Mouse (Mus musculus) kidney, adult 2 months (tissue): ENCODE results near the gene Lrrn2. TPM values are rescaled to one million over a fixed set of nuclear protein-coding genes. Genes with fewer than 3 reads are reported as not detected.

Experiments used
- DNase-seq: peaks from one replicate; pipeline ENCODE4 v3.0.0; 2021
- H3K27ac ChIP-seq: fragments of 200-500 bp; 2 replicates; pipeline ENCODE4 v1.5.1; 2012; ENCODE audit warnings: low read depth, low read length, control low read depth, inconsistent platforms; ENCODE audit not compliant: insufficient read depth
- H3K27me3 ChIP-seq: fragments of 200-500 bp; replicated peaks from 2 replicates; pipeline ENCODE4 v1.6.1; 2012; ENCODE audit warnings: mild to moderate bottlenecking, moderate library complexity, low read length, inconsistent platforms; ENCODE audit not compliant: control insufficient read depth, insufficient read depth
- H3K36me3 ChIP-seq: fragments of 200-500 bp; 2 replicates; pipeline ENCODE4 v1.6.1; 2012; ENCODE audit warnings: mild to moderate bottlenecking, moderate library complexity, low read length, inconsistent platforms; ENCODE audit not compliant: control insufficient read depth, insufficient read depth
- H3K4me1 ChIP-seq: fragments of 200-500 bp; 2 replicates; pipeline ENCODE4 v1.6.1; 2011; ENCODE audit warnings: low read length; ENCODE audit not compliant: control insufficient read depth, insufficient read depth
- H3K4me3 ChIP-seq: fragments of 200-500 bp; 2 replicates; pipeline ENCODE4 v1.5.1; 2011; ENCODE audit warnings: mild to moderate bottlenecking, low read depth, low read length, control low read depth; ENCODE audit not compliant: insufficient read depth
- CTCF ChIP-seq: fragments of 200-500 bp; conservative IDR thresholded peaks from 2 replicates; pipeline ENCODE4 v1.5.1; 2011; ENCODE audit warnings: low read depth, mild to moderate bottlenecking, control low read depth, low read length, moderate library complexity, mixed read lengths; ENCODE audit not compliant: insufficient read depth, insufficient read length
- POLR2A ChIP-seq: fragments of 200-500 bp; IDR thresholded peaks from one replicate; pipeline ENCODE4 v1.6.1; 2011; ENCODE audit warnings: low read depth, low read length, control low read depth
- WGBS: fragments of 180-500 bp; shearing (Covaris S2); methylation state at CpG from one replicate; pipeline ENCODE4 v1.1.7; 2018; 5-methylcytosine and 5-hydroxymethylcytosine counted together
- polyA plus RNA-seq: library from polyadenylated mRNA; depleted of rRNA; stranded (reverse); fragments of >200 nt; gene quantifications from 2 replicates; pipeline ENCODE4 v1.2.3, GENCODE M21; 2012

Lrrn2 gene
- polyA plus RNA-seq, 1 experiment = 0.36 TPM

DNA sequence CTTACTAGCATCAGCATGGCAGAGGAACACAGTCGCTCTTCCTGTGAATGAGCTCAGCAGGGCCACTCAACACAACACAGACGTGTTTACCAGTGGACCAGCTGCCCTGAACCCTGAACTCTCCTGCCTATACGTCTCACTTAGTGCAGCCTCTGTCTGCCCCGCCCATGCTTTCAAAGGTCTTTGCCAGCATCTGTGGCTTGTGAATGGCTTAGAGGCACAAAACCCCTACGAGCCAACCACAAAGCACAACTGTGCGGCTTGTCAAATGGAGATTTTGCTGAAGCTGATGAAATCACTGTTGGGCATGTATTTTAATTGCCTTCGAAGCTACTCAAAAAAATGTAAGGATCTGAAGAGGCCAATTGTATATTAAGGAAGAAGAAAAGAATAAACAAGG, 67.7 kb downstream of the Lrrn2 start:
- 74% methylated on average over 7 of the region's 7 CpGs for WGBS
- DNase-seq = no peak
- Histone ChIP-seq H3K27ac (no peak overlapping the region), H3K36me3 (no peaks in the 10 kb centered on the region), H3K27me3 (no peaks in the 10 kb centered on the region), H3K4me3 (no peak overlapping the region), H3K4me1 (no peaks in the 10 kb centered on the region)
- TF ChIP-seq POLR2A (no peak), CTCF (no peak)

DNA sequence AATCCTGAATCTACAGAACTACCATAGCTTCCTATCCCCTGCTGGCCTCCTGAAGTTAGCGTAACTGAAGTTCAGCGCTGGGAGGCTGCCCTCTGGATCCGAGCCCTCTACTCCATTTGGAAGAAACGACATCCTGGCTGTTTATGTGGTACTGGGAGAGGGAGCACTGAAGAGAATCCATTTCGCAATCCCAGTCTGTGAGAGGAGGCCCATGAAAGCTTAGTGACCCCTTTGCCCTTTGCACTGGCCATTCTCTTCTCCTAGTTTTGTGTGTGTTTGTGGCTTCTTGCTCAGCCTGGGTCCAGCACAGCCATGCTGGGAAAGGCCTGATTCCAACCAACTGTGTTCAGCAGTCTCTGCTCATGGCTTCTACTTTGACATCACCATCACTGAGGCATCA, 76.7 kb downstream of the Lrrn2 start:
- no peak for DNase-seq
- 84% methylated on average over 5 of the region's 5 CpGs for WGBS

DNA sequence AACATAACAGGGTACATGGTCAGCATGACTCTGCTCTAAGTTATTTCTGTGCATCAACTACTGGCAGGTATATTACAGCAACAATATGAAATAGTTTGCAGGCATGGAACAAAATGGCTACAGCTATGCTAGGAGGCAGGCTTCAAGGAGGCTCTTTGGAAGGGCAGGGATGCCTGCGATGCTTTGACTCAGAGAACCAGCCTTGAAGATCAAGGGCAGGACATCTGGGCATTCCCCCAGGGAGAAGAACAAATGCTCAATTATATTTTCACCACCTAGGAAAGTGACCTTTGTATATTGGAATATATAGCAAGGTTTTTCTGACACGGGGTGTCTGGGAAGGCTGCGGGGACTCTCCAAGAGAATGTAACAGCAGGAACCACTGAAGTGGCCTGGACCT, 81.7 kb downstream of the Lrrn2 start:
- Histone ChIP-seq H3K36me3 (no peaks in the 10 kb centered on the region), H3K4me1 (no peaks in the 10 kb centered on the region), H3K27ac (no peak overlapping the region), H3K4me3 (no peak overlapping the region), H3K27me3 (no peaks in the 10 kb centered on the region)
- 91% methylated on average over 3 of the region's 3 CpGs for WGBS
- no peak for DNase-seq
- TF ChIP-seq CTCF (no peak), POLR2A (no peak)

More for the DNA sequence above, 76.7 kb downstream of the Lrrn2 start:
- H3K27ac ChIP-seq = no peak overlapping the region
- no peaks in the 10 kb centered on the region for H3K27me3 ChIP-seq
- TF ChIP-seq POLR2A = no peak
- TF ChIP-seq CTCF = no peak
- no peak overlapping the region for H3K4me3 ChIP-seq
- no peaks in the 10 kb centered on the region for H3K36me3 ChIP-seq
- no peaks in the 10 kb centered on the region for H3K4me1 ChIP-seq

DNA sequence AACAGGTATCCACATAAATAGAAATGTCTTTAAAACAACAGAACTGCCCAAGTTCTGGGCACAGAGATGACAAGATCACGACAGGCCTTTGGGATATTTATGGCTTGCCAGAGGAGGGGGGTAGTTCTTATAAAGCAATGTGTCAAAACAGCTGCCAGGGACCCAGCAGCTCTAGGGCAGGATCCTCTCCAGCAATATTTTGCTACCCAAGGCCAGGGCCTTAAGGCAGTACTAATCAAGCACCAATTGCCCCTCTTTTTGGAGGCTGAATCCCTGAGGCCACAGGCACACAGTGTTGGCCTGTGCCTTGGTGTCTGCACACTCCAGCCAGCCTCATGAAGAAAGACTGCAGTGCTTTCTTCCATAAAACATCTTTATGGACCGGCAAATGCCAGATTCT, 84.0 kb downstream of the Lrrn2 start:
- H3K27ac ChIP-seq = no peak overlapping the region
- H3K4me3 ChIP-seq = no peak overlapping the region
- H3K36me3 ChIP-seq = no peaks in the 10 kb centered on the region
- 77% methylated on average over 2 of the region's 2 CpGs for WGBS
- H3K4me1 ChIP-seq = no peaks in the 10 kb centered on the region
- no peak for DNase-seq
- no peaks in the 10 kb centered on the region for H3K27me3 ChIP-seq
- TF ChIP-seq POLR2A = no peak
- no peak for TF ChIP-seq CTCF

DNA sequence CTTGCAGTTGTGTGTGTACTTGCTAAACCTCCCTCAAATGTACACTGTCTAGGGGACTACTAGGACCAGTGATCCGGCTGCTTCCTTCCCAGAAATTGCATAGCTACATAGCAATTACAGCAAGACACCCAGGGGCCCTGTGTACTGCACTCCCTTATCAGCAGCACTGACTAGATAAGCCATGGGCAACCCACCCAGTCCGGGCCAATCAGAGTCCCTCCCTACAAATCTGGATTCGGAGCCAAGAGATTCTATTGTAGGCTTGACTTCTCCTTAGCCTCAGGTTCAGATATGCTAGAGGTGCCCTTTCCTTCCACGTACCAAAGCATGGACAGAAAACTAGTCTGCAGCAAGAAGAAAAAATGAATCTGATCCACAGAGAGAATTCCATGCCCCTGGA, 84.6 kb downstream of the Lrrn2 start:
- no peak for DNase-seq
- no peak overlapping the region for H3K27ac ChIP-seq
- no peaks in the 10 kb centered on the region for H3K36me3 ChIP-seq
- no peak overlapping the region for H3K4me3 ChIP-seq
- no peaks in the 10 kb centered on the region for H3K27me3 ChIP-seq
- H3K4me1 ChIP-seq = no peaks in the 10 kb centered on the region
- 82% methylated on average over 4 of the region's 4 CpGs for WGBS
- TF ChIP-seq POLR2A (no peak), CTCF (no peak)

DNA sequence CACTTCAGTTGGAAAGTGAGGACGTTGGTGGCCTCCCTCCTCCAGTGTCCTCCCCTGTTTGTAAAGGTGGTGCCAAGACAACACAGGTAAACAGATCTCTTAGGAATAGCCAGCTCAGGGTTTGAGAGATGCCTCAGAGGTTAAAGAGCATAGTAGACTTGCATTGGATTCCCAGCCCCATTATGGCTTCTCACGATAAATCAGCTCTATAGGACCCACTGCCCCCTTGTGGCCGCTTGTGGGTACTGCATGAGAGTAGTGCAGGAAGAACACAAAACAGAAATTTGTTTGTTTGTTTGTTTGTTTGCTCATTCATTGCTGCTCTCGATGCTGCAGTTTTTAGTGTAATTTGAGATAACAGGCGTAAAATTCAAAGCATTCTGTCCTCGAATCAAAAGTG, 88.6 kb downstream of the Lrrn2 start:
- Histone ChIP-seq H3K4me1 (no peaks in the 10 kb centered on the region), H3K27me3 (no peaks in the 10 kb centered on the region), H3K4me3 (no peak overlapping the region), H3K36me3 (no peaks in the 10 kb centered on the region), H3K27ac (no peak overlapping the region)
- TF ChIP-seq CTCF (peak; percentile 72), POLR2A (no peak)
- 28% methylated on average over 6 of the region's 6 CpGs for WGBS
- DNase-seq = peak; percentile 59

DNA sequence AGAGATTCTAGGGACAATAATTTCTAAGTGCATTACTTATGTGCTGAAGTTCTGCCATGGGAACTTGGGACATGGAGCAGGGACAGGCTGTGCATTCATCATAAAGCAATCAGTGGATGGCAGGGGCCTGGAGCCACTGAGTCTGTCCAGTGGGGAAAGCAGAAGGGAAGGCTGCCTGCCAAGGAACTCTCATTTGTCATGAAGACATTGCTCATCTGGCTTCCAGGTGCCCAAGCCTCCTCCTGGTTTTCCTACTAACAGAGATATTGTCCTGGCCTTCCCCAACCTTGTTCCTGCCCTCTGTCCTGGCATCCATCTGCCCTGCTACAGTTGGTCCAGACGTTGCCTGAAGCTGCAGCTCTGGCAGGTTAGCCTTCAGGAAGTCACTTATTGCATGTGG, 97.3 kb downstream of the Lrrn2 start:
- TF ChIP-seq POLR2A (no peak), CTCF (no peak)
- H3K27ac ChIP-seq = no peak overlapping the region
- no peaks in the 10 kb centered on the region for H3K4me1 ChIP-seq
- H3K4me3 ChIP-seq = no peak overlapping the region
- H3K36me3 ChIP-seq = no peaks in the 10 kb centered on the region
- DNase-seq = no peak
- WGBS = 58% methylated on average over 1 of the region's 1 CpGs
- H3K27me3 ChIP-seq = no peaks in the 10 kb centered on the region

DNA sequence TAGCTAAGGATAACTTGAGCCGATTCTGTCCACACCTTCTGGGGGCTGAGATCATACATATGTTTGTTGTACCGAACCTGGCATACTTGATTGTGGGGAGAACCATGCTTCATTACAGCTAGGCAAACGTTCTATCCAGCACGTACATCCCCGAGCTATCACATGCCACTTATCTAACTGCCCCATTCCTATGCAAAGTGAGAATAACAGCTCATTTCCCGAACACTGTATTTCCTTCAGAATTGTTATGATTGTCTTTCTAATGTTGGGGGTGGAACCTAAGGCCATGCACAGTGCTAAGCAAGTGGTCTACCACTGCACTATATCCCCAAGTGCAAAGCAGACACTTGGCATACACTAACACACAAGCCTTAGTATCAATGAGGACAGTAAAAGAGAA, 101.2 kb downstream of the Lrrn2 start:
- no peak for TF ChIP-seq CTCF
- no peak for TF ChIP-seq POLR2A
- H3K4me1 ChIP-seq = no peaks in the 10 kb centered on the region
- peaks cover 2% of the 10 kb centered on the region for H3K36me3 ChIP-seq
- H3K27me3 ChIP-seq = no peaks in the 10 kb centered on the region
- no peak overlapping the region for H3K4me3 ChIP-seq
- WGBS = 90% methylated on average over 6 of the region's 6 CpGs
- DNase-seq = no peak
- H3K27ac ChIP-seq = no peak overlapping the region
